Mouse (Mus musculus): ENCODE results near the gene Luc7l3.

DNA sequence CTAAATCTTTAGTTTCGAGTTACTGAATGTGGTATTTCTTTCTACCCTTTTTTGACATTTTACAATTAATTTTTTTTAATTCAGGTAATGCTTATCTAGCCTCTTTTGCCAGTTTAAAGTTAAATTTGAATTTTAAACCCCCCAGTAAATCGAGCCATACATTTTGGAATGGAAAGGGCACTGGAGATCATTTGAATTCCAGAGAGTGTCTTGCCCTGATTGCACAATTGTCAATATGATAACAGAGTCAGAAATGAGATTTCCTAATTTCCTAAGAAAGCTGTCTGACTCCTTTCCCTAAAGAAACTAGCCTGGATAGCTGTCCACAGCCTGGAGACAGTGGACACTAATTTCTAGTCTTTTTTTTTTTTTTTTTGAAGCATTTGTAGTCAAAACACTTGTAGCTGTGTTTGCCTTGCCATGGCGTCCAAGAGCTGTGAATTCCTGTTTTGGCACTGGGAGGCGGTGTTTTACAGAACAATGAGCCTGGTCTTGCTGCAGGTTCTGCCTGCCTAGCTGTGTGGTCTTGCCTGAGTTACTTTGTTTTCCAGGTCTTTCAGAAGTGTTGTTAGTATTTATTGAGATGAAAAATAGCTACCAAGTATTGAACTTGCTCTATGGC, 7.6 kb upstream of the Luc7l3 start:
- TF ChIP-seq POLR2A (IDR thresholded peaks at IDR 0.05; ENCODE audit: borderline replicate concordance, insufficient read depth, low read length) (no peak), CTCF (IDR thresholded peaks at IDR 0.05; ENCODE audit: borderline replicate concordance, insufficient read depth, low read depth, low read length) (peak; percentile 68; the same call in 1 of the 2 replicates)
